Comparison of ENCODE assay signal across 8 mouse cellular contexts in the genomic region with DNA sequence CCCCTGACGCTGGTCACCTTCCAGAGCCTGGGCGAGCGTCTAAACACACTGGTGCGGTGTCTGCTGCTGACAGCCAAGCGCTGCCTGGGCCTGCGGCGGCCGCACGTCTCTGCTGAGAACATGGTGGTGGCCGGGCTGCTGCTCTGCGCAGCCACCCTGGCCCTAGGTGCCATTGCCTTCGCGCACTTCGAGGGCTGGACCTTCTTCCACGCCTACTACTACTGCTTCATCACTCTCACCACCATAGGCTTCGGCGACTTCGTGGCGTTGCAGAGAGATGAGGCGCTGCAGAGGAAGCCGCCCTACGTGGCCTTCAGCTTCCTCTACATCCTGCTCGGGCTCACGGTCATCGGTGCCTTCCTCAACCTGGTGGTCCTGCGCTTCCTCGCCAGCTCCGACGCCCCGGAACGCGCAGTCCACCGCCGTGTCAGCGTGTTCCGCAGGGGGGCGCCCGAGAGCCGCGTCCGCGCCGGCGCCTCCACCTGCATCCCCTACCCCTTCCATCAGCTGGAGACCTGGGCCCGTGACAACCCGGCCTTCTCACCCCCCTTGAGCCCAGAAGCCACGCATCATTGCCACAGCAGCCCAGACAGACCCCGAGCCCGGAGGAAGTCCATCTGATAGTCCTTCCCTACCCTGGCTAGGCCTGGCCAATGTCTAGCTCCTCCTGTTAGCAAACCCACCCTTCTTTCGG. TPM values are rescaled to one million over a fixed set of nuclear protein-coding genes. Genes with fewer than 3 reads are reported as not detected.
A peak's percentile ranks its signal among the peaks of the same experiment; 100 is the strongest.
DNase-seq lines count a peak whose midpoint lies in the region; ATAC-seq and TF ChIP-seq lines count a peak whose summit lies in the region.

No protein-coding gene starts in this region.

- peak; percentile 58 for DNase-seq in ovary, postnatal 36 days (ENCODE audit: low spot score)
- DNase-seq in ovary, adult 18-20 months (ENCODE audit: low spot score): no peak
- peak; percentile 40 for DNase-seq in brain, adult 2 months (ENCODE audit: low read depth, low spot score)
- DNase-seq in hindbrain, embryonic 14.5 days (ENCODE audit: low spot score): peak; percentile 75
- no peak for DNase-seq in c-Kit-positive CD71-positive TER-119-positive erythroid progenitor cells, embryonic 14.5 days (ENCODE audit: low spot score)

- H3K4me1 ChIP-seq in embryonic fibroblast, embryonic 13.5 days (ENCODE audit: control insufficient read depth, insufficient read depth, low read length): no peaks in the 10 kb centered on the region
- H3K4me1 ChIP-seq in hindbrain, embryonic 14.5 days (replicated peaks; ENCODE audit: control insufficient read depth, insufficient read depth, low read length): no peaks in the 10 kb centered on the region
- peaks cover 4% of the 10 kb centered on the region; the same call in 1 of the 2 replicates for H3K4me1 ChIP-seq in limb, embryonic 13.5 days
- peaks cover 15% of the 10 kb centered on the region for H3K4me1 ChIP-seq in neural tube, embryonic 15.5 days

- no peaks in the 10 kb centered on the region for H3K36me3 ChIP-seq in hindbrain, embryonic 14.5 days (replicated peaks; ENCODE audit: control insufficient read depth, insufficient read depth)
- H3K36me3 ChIP-seq in limb, embryonic 13.5 days: no peaks in the 10 kb centered on the region
- peaks cover 4% of the 10 kb centered on the region; the same call in 1 of the 2 replicates for H3K36me3 ChIP-seq in neural tube, embryonic 15.5 days

- TF ChIP-seq POLR2A in embryonic fibroblast, embryonic 13.5 days (IDR thresholded peaks at IDR 0.05; ENCODE audit: low read depth, low read length): no peak

- H3K27ac ChIP-seq in embryonic fibroblast, embryonic 13.5 days (ENCODE audit: insufficient read depth, low read length): no peak overlapping the region
- H3K27ac ChIP-seq in hindbrain, embryonic 14.5 days: no peak overlapping the region
- H3K27ac ChIP-seq in limb, embryonic 13.5 days: no peak overlapping the region
- no peak overlapping the region for H3K27ac ChIP-seq in neural tube, embryonic 15.5 days (replicated peaks)

- H3K9ac ChIP-seq in hindbrain, embryonic 14.5 days: no peak overlapping the region; the same call in 1 of the 2 replicates
- no peak overlapping the region for H3K9ac ChIP-seq in limb, embryonic 13.5 days
- peak overlapping the region; percentile 26; the same call in 1 of the 2 replicates for H3K9ac ChIP-seq in neural tube, embryonic 15.5 days (replicated peaks)

- 13% methylated on average over 50 of the region's 50 CpGs for WGBS in hindbrain, embryonic 14.5 days
- 12% methylated on average over 50 of the region's 50 CpGs for WGBS in limb, embryonic 13.5 days
- 12% methylated on average over 50 of the region's 50 CpGs for WGBS in neural tube, embryonic 15.5 days

- H3K9me3 ChIP-seq in hindbrain, embryonic 14.5 days (ENCODE audit: control insufficient read depth, low read length): no peaks in the 10 kb centered on the region
- H3K9me3 ChIP-seq in limb, embryonic 13.5 days: no peaks in the 10 kb centered on the region
- H3K9me3 ChIP-seq in neural tube, embryonic 15.5 days (replicated peaks): no peaks in the 10 kb centered on the region

- peaks cover 48% of the 10 kb centered on the region for H3K27me3 ChIP-seq in hindbrain, embryonic 14.5 days (ENCODE audit: control insufficient read depth, insufficient read depth, low read length)
- peaks cover 97% of the 10 kb centered on the region for H3K27me3 ChIP-seq in limb, embryonic 13.5 days
- H3K27me3 ChIP-seq in neural tube, embryonic 15.5 days (replicated peaks): peaks cover 54% of the 10 kb centered on the region

- TF ChIP-seq CTCF in embryonic fibroblast, embryonic 13.5 days (IDR thresholded peaks at IDR 0.05; ENCODE audit: borderline replicate concordance, insufficient read depth, low read length): peak; percentile 30; the same call in 1 of the 2 replicates

- H3K4me2 ChIP-seq in hindbrain, embryonic 14.5 days (replicated peaks): peak overlapping the region; percentile 42
- H3K4me2 ChIP-seq in limb, embryonic 13.5 days (replicated peaks): peak overlapping the region; percentile 48
- H3K4me2 ChIP-seq in neural tube, embryonic 15.5 days: peak overlapping the region; percentile 51

- peak; percentile 78 for ATAC-seq in hindbrain, embryonic 14.5 days (ENCODE audit: low FRiP score)
- ATAC-seq in limb, embryonic 13.5 days (ENCODE audit: low FRiP score, low read depth): no peak
- ATAC-seq in neural tube, embryonic 15.5 days (ENCODE audit: low FRiP score): peak; percentile 73

- no peak overlapping the region for H3K4me3 ChIP-seq in embryonic fibroblast, embryonic 13.5 days (ENCODE audit: insufficient read depth, low read length)
- no peak overlapping the region for H3K4me3 ChIP-seq in hindbrain, embryonic 14.5 days (replicated peaks; ENCODE audit: low read length)
- H3K4me3 ChIP-seq in limb, embryonic 13.5 days: peak overlapping the region; percentile 17; the same call in 1 of the 2 replicates
- H3K4me3 ChIP-seq in neural tube, embryonic 15.5 days (replicated peaks): peak overlapping the region; percentile 18; the same call in 1 of the 2 replicates

RNA-seq across cellular contexts. Expression of gene Kcnk15, which starts 5.0 kb away (rescaled TPM):
- polyA plus RNA-seq in embryonic fibroblast, embryonic 13.5 days (2011; ENCODE audit: insufficient read length, low read depth, missing spikeins): 0.26 TPM in 1 of 2 replicates, not detected in the other
- polyA plus RNA-seq in hindbrain, embryonic 14.5 days (2014; fragmentation: Nextera tagmentation; extraction: Ambion mirVana): 0.29 TPM in 1 of 2 replicates, not detected in the other
- not detected in 2 replicates for polyA plus RNA-seq in limb, embryonic 13.5 days (2015; fragmentation: Nextera tagmentation; extraction: Ambion mirVana)
- polyA plus RNA-seq in neural tube, embryonic 15.5 days (2015; fragmentation: Nextera tagmentation; extraction: Ambion mirVana): 0.24 TPM in 1 of 2 replicates, not detected in the other

RNA-seq across cellular contexts. Expression of gene Ccn5, which starts 37.7 kb away (rescaled TPM):
- 203 and 212 TPM in 2 replicates for polyA plus RNA-seq in embryonic fibroblast, embryonic 13.5 days (2011; ENCODE audit: insufficient read length, low read depth, missing spikeins)
- 0.23 TPM in 1 of 2 replicates, not detected in the other for polyA plus RNA-seq in hindbrain, embryonic 14.5 days (2014; fragmentation: Nextera tagmentation; extraction: Ambion mirVana)
- 0.29 and 0.36 TPM in 2 replicates for polyA plus RNA-seq in limb, embryonic 13.5 days (2015; fragmentation: Nextera tagmentation; extraction: Ambion mirVana)
- 0.31 and 0.54 TPM in 2 replicates for polyA plus RNA-seq in neural tube, embryonic 15.5 days (2015; fragmentation: Nextera tagmentation; extraction: Ambion mirVana)

Comparison
In these comparisons a context has a peak if more than half of its experiments do, and no peak if none do; other contexts are left out.
1. DNase-seq: peak in ovary, postnatal 36 days (single experiment), brain, adult 2 months (single experiment) and hindbrain, embryonic 14.5 days (single experiment); none in ovary, adult 18-20 months (single experiment) and c-Kit-positive CD71-positive TER-119-positive erythroid progenitor cells, embryonic 14.5 days (single experiment).
2. H3K4me3 ChIP-seq: peak in limb, embryonic 13.5 days (single experiment) and neural tube, embryonic 15.5 days (single experiment); none in embryonic fibroblast, embryonic 13.5 days (single experiment) and hindbrain, embryonic 14.5 days (single experiment).
3. RNA of gene Ccn5, which starts 37.7 kb away (polyA plus RNA-seq): 203 to 212 TPM in embryonic fibroblast, embryonic 13.5 days; 0.31 to 0.54 TPM in neural tube, embryonic 15.5 days, 0.29 to 0.36 TPM in limb, embryonic 13.5 days and 0.23 TPM in hindbrain, embryonic 14.5 days; every median in the first group is over 100 times any median in the second.
4. Peak in every context shown above with its lines, with median percentiles within 50 percentile points of each other: H3K4me2 ChIP-seq.